Mouse (Mus musculus): ENCODE results near the gene Fam189a1. TPM values are rescaled to one million over a fixed set of nuclear protein-coding genes. Genes with fewer than 3 reads are reported as not detected.

Gene Fam189a1
- polyA plus RNA-seq, 1 experiment from 2014 or later, result 2.3 TPM

DNA sequence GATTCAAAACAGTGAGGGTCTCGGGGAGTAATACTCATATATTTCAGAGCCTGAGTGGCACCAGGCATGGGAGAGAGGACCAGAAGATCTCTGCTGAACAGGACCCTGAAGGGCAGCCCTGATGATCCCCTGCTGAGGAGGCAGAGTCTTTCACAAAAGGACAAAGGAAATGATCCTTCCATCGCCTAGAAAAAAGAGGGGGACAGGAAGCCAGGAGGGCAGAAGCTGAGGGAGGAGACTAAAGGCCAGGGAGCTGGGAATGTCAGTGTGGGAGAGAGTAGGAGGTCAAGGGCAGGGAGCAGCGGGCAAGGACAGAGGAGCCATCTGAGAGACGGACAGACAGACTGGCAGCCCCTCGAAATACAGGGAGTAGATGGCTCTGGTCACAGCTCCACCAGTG, 91.7 kb downstream of the Fam189a1 start:
- no peaks in the 10 kb centered on the region for H3K36me3 ChIP-seq (ENCODE audit: control insufficient read depth, insufficient read depth, low read length)
- no peak overlapping the region for H3K27ac ChIP-seq (ENCODE audit: low read depth)
- DNase-seq (ENCODE audit: low spot score), result no peak
- no peaks in the 10 kb centered on the region for H3K27me3 ChIP-seq (replicated peaks; ENCODE audit: control insufficient read depth, insufficient read depth, low read length)
- no peaks in the 10 kb centered on the region for H3K4me1 ChIP-seq (replicated peaks; ENCODE audit: control insufficient read depth, insufficient read depth, low read length)
- H3K9me3 ChIP-seq (ENCODE audit: control insufficient read depth, low read length), result no peaks in the 10 kb centered on the region
- no peak overlapping the region for H3K4me2 ChIP-seq (ENCODE audit: low read length)
- H3K4me3 ChIP-seq (ENCODE audit: low read depth, low read length), result no peak overlapping the region
- H3K9ac ChIP-seq (ENCODE audit: low read length), result no peak overlapping the region
- WGBS, result 52% methylated on average over 5 of the region's 5 CpGs
- no peak for ATAC-seq (replicated peaks; ENCODE audit: low FRiP score, low TSS enrichment, low read depth)

DNA sequence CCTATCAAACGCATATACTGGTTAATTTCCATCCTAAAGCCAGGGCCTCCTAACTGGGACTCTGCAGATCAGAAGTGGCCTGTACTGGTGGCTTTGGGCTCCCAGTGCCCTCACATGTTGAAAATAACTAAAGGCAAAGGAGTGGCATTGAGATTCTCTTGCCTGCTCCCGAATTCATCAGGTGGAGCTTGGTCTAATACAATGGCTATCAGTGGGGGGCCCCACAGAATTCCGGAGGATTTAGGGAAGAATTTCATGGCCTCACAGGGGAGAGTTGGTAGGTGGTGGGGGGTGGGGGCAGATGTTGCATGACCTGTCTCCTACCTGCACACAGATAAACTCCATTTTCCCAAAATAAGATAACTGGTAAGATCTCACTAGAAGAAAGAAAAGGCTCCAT, 92.3 kb downstream of the Fam189a1 start:
- no peaks in the 10 kb centered on the region for H3K9me3 ChIP-seq (ENCODE audit: control insufficient read depth, low read length)
- no peak overlapping the region for H3K4me3 ChIP-seq (ENCODE audit: low read depth, low read length)
- H3K4me1 ChIP-seq (replicated peaks; ENCODE audit: control insufficient read depth, insufficient read depth, low read length), result no peaks in the 10 kb centered on the region
- no peaks in the 10 kb centered on the region for H3K36me3 ChIP-seq (ENCODE audit: control insufficient read depth, insufficient read depth, low read length)
- no peak for ATAC-seq (replicated peaks; ENCODE audit: low FRiP score, low TSS enrichment, low read depth)
- no peak for DNase-seq (ENCODE audit: low spot score)
- no peaks in the 10 kb centered on the region for H3K27me3 ChIP-seq (replicated peaks; ENCODE audit: control insufficient read depth, insufficient read depth, low read length)
- no peak overlapping the region for H3K9ac ChIP-seq (ENCODE audit: low read length)
- H3K27ac ChIP-seq (ENCODE audit: low read depth), result no peak overlapping the region
- WGBS, result 39% methylated on average over 3 of the region's 3 CpGs
- no peak overlapping the region for H3K4me2 ChIP-seq (ENCODE audit: low read length)

DNA sequence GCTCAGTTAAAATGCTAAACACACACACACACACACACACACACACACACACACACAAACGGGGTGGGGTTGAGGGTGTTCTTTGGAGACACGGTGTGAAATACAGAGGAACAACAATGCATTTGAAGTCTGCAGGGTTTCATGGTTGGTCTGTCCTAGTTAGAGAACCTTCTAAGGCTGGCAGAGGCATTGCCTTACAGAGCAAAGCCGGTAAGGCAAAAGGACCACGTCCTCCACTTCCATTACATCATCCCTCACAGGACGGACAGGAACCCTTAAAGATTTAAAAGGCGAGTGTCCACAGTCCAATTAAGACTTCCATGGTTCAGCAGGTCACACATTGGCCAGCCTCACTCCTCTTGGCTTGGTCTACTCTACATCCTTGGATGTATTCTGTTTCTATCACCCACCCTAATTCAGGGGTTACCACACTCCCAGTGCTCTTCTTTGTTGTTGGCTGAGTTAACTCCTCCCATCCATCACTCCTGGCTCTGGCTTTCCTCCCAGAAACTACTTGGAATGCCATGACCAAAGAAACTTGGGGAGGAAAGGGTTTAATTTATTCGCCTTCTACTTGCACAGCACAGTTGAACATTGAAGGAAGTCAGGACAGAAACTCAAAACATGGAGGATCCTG, 96.1 kb downstream of the Fam189a1 start:
- WGBS, result 55% methylated on average over 7 of the region's 7 CpGs

DNA sequence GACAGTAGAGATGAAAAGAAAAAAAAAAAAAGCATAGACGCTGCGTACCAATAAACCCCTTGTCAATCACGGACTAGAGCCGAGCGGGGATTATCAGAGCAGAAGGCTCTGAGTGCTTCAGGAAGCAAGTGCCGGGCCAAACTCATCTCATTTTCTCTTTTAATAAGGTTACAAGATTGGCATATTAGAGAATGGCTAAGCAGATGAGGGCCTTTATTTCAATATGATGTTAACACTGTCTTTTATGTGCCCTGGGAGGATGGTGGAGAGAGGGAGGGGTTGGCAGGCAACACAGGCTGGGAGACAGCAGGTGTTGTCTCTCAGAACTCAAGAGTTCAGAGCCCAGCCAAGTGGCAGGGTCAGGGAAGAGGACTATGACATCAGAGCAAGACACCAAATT, 99.5 kb downstream of the Fam189a1 start:
- no peak overlapping the region for H3K4me2 ChIP-seq (ENCODE audit: low read length)
- 80% methylated on average over 6 of the region's 6 CpGs for WGBS
- H3K9ac ChIP-seq (ENCODE audit: low read length), result no peak overlapping the region

More for the DNA sequence above, 96.1 kb downstream of the Fam189a1 start:
- no peaks in the 10 kb centered on the region for H3K27me3 ChIP-seq (replicated peaks; ENCODE audit: control insufficient read depth, insufficient read depth, low read length)
- H3K36me3 ChIP-seq (ENCODE audit: control insufficient read depth, insufficient read depth, low read length), result no peaks in the 10 kb centered on the region
- ATAC-seq (replicated peaks; ENCODE audit: low FRiP score, low TSS enrichment, low read depth), result peak; percentile 75
- no peak overlapping the region for H3K4me3 ChIP-seq (ENCODE audit: low read depth, low read length)
- no peak overlapping the region for H3K9ac ChIP-seq (ENCODE audit: low read length)
- H3K4me1 ChIP-seq (replicated peaks; ENCODE audit: control insufficient read depth, insufficient read depth, low read length), result no peaks in the 10 kb centered on the region
- no peaks in the 10 kb centered on the region for H3K9me3 ChIP-seq (ENCODE audit: control insufficient read depth, low read length)
- H3K27ac ChIP-seq (ENCODE audit: low read depth), result no peak overlapping the region
- H3K4me2 ChIP-seq (ENCODE audit: low read length), result no peak overlapping the region
- no peak for DNase-seq (ENCODE audit: low spot score)

DNA sequence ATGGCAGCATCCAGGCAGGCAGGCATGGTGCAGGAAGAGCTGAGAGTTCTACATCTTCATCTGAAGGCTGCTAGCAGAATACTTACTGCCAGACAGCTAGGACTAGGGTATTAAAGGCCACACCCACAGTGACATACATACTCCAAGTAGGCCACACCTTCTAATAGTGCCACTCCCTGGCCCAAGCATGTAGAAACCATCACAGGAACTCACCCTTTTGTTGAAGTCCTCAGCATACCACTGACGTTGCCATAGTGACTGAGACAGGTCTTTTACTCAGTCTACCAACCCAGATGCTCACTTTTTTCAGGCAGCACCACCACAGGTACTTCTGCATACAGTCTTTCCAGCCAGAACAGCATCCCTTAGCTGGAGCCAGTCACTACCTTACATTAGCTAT, 104.4 kb downstream of the Fam189a1 start:
- ATAC-seq (replicated peaks; ENCODE audit: low FRiP score, low TSS enrichment, low read depth), result no peak

More for the DNA sequence above, 99.5 kb downstream of the Fam189a1 start:
- no peaks in the 10 kb centered on the region for H3K9me3 ChIP-seq (ENCODE audit: control insufficient read depth, low read length)
- H3K4me3 ChIP-seq (ENCODE audit: low read depth, low read length), result no peak overlapping the region
- H3K4me1 ChIP-seq (replicated peaks; ENCODE audit: control insufficient read depth, insufficient read depth, low read length), result no peaks in the 10 kb centered on the region
- DNase-seq (ENCODE audit: low spot score) (no peak), ATAC-seq (replicated peaks; ENCODE audit: low FRiP score, low TSS enrichment, low read depth) (no peak)
- H3K27ac ChIP-seq (ENCODE audit: low read depth), result no peak overlapping the region
- H3K36me3 ChIP-seq (ENCODE audit: control insufficient read depth, insufficient read depth, low read length), result no peaks in the 10 kb centered on the region
- no peaks in the 10 kb centered on the region for H3K27me3 ChIP-seq (replicated peaks; ENCODE audit: control insufficient read depth, insufficient read depth, low read length)

DNA sequence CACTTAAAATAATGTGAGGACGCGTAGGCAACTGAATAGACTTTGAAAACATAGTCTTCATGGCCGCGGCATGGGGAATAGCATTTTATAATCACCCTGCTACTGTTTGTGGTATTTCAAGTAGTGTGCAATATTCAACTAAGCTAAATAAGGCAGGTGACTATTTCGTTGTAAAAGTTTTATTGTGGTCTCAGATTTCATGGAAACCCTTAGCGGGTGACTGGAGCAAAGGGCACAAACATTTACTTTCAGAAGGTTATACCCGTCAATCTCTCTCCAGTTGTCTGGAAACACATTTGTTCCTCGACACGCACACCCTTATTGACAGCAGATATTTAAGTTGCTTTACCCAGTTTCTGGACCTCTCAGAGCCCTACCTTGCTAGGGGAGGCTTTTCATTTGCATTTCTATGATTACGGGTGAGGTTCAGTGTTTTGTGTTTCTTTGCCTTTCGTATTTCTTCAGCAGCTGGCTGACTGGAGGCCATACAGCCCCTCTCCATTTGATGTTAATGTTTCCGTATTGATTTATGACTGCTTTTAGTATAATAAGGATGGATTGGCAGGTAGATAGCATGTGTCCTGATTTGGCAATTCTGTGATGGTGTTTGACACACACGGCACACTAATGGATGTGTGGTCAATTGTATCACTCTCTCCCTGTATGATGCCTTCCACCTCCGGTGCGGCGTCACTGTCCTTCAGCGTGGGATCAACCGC, 107.0 kb downstream of the Fam189a1 start:
- Histone ChIP-seq H3K27ac (ENCODE audit: low read depth) (no peak overlapping the region), H3K4me3 (ENCODE audit: low read depth, low read length) (no peak overlapping the region), H3K27me3 (replicated peaks; ENCODE audit: control insufficient read depth, insufficient read depth, low read length) (no peaks in the 10 kb centered on the region), H3K4me1 (replicated peaks; ENCODE audit: control insufficient read depth, insufficient read depth, low read length) (peaks cover 5% of the 10 kb centered on the region; the same call in 1 of the 2 replicates), H3K9me3 (ENCODE audit: control insufficient read depth, low read length) (0 out of 2 replicates have a peak, but pooled peaks cover 3% of the 10 kb centered on the region), H3K36me3 (ENCODE audit: control insufficient read depth, insufficient read depth, low read length) (no peaks in the 10 kb centered on the region), H3K4me2 (ENCODE audit: low read length) (no peak overlapping the region), H3K9ac (ENCODE audit: low read length) (no peak overlapping the region)
- 63% methylated on average over 18 of the region's 18 CpGs for WGBS
- no peak for DNase-seq (ENCODE audit: low spot score)
- no peak for ATAC-seq (replicated peaks; ENCODE audit: low FRiP score, low TSS enrichment, low read depth)

More for the DNA sequence above, 104.4 kb downstream of the Fam189a1 start:
- no peaks in the 10 kb centered on the region for H3K27me3 ChIP-seq (replicated peaks; ENCODE audit: control insufficient read depth, insufficient read depth, low read length)
- DNase-seq (ENCODE audit: low spot score), result no peak
- no peak overlapping the region for H3K4me2 ChIP-seq (ENCODE audit: low read length)
- whole genome bisulfite sequencing, result 71% methylated on average over 1 of the region's 1 CpGs
- H3K4me3 ChIP-seq (ENCODE audit: low read depth, low read length), result no peak overlapping the region
- no peak overlapping the region for H3K27ac ChIP-seq (ENCODE audit: low read depth)
- H3K36me3 ChIP-seq (ENCODE audit: control insufficient read depth, insufficient read depth, low read length), result no peaks in the 10 kb centered on the region
- no peak overlapping the region for H3K9ac ChIP-seq (ENCODE audit: low read length)
- H3K4me1 ChIP-seq (replicated peaks; ENCODE audit: control insufficient read depth, insufficient read depth, low read length), result peaks cover 5% of the 10 kb centered on the region; the same call in 1 of the 2 replicates
- H3K9me3 ChIP-seq (ENCODE audit: control insufficient read depth, low read length), result 0 out of 2 replicates have a peak, but pooled peaks cover 3% of the 10 kb centered on the region

DNA sequence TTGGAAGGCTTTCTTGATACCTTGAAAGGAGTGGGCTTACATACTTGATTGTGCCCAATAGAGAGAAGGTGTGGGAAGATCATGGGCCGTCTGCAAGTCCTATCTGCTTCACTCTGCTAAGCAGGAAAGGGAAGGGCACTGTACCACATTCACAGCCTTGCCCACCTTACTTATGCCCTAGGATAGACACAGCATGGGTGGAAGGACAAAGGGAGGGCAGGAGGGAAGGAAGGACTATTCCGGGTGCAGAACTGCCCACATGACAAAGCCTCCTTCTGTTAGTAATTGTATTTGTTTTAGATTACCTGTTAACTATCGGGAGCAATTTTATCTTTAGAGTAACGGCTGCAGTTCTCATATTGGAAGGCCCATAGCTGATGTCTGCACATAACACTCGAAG, 108.7 kb downstream of the Fam189a1 start:
- no peak for ATAC-seq (replicated peaks; ENCODE audit: low FRiP score, low TSS enrichment, low read depth)
- Histone ChIP-seq H3K4me2 (ENCODE audit: low read length) (no peak overlapping the region), H3K27ac (ENCODE audit: low read depth) (no peak overlapping the region), H3K9ac (ENCODE audit: low read length) (no peak overlapping the region), H3K9me3 (ENCODE audit: control insufficient read depth, low read length) (0 out of 2 replicates have a peak, but pooled peaks cover 3% of the 10 kb centered on the region), H3K4me3 (ENCODE audit: low read depth, low read length) (no peak overlapping the region), H3K4me1 (replicated peaks; ENCODE audit: control insufficient read depth, insufficient read depth, low read length) (peaks cover 5% of the 10 kb centered on the region; the same call in 1 of the 2 replicates), H3K36me3 (ENCODE audit: control insufficient read depth, insufficient read depth, low read length) (no peaks in the 10 kb centered on the region), H3K27me3 (replicated peaks; ENCODE audit: control insufficient read depth, insufficient read depth, low read length) (no peaks in the 10 kb centered on the region)
- 55% methylated on average over 5 of the region's 5 CpGs for WGBS
- DNase-seq (ENCODE audit: low spot score), result no peak

DNA sequence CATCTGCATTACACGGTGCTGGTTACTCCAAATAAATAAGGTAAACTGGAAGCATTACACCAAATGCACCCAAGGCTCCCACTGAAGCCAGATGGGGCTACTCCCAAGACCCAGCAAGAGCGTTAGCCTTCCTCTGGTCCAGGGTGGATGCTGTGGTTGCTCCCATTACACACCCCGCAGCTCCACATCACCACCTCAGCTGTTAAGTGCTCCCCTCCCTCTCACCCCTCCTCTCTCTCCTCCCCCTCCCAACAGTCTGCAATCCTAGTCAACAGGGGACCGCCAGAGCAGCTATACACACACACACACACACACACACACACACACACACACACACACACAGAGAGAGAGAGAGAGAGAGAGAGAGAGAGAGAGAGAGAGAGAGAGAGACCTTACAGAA, 109.7 kb downstream of the Fam189a1 start:
- H3K36me3 ChIP-seq (ENCODE audit: control insufficient read depth, insufficient read depth, low read length), result no peaks in the 10 kb centered on the region
- no peak overlapping the region for H3K4me3 ChIP-seq (ENCODE audit: low read depth, low read length)
- WGBS, result 54% methylated on average over 4 of the region's 4 CpGs
- no peak overlapping the region for H3K9ac ChIP-seq (ENCODE audit: low read length)
- ATAC-seq (replicated peaks; ENCODE audit: low FRiP score, low TSS enrichment, low read depth) (no peak), DNase-seq (ENCODE audit: low spot score) (no peak)
- H3K27ac ChIP-seq (ENCODE audit: low read depth), result no peak overlapping the region
- H3K4me1 ChIP-seq (replicated peaks; ENCODE audit: control insufficient read depth, insufficient read depth, low read length), result peaks cover 5% of the 10 kb centered on the region; the same call in 1 of the 2 replicates
- no peak overlapping the region for H3K4me2 ChIP-seq (ENCODE audit: low read length)
- no peaks in the 10 kb centered on the region for H3K27me3 ChIP-seq (replicated peaks; ENCODE audit: control insufficient read depth, insufficient read depth, low read length)
- H3K9me3 ChIP-seq (ENCODE audit: control insufficient read depth, low read length), result 0 out of 2 replicates have a peak, but pooled peaks cover 3% of the 10 kb centered on the region
